Mouse (Mus musculus) adrenal gland, postnatal 10 days (tissue): ENCODE data around the gene Acsl5. TPM values are rescaled to one million over a fixed set of nuclear protein-coding genes. Genes with fewer than 3 reads are reported as not detected.

Experiments
- DNase-seq: peaks from one replicate; pipeline ENCODE4 v3.0.0; 2021; ENCODE audit warnings: mixed read lengths
- total RNA-seq, 2 experiments: library from RNA; stranded (reverse); gene quantifications; 2 replicates each; pipeline ENCODE4 v1.2.3; 2021

Acsl5 gene
- total RNA-seq, 2 experiments from 2014 or later: 89.8 to 143 TPM

GRCm38 (mm10) chr19:55332641-55333268 is 81.0 kb downstream of the Acsl5 start:
- peak; percentile 73 for DNase-seq

GRCm38 (mm10) chr19:55335881-55336280 is 84.1 kb downstream of the Acsl5 start:
- DNase-seq: no peak

- DNase-seq: no peak
Observed at GRCm38 (mm10) chr19:55336441-55336840, 84.7 kb downstream of the Acsl5 start.

- DNase-seq: no peak
Observed at GRCm38 (mm10) chr19:55337066-55337465, 85.3 kb downstream of the Acsl5 start.

- DNase-seq: no peak
Observed at GRCm38 (mm10) chr19:55337664-55338063, 85.9 kb downstream of the Acsl5 start.

GRCm38 (mm10) chr19:55340521-55340920 is 88.8 kb downstream of the Acsl5 start:
- DNase-seq: no peak

GRCm38 (mm10) chr19:55341377-55341776 is 89.6 kb downstream of the Acsl5 start:
- DNase-seq: no peak

- DNase-seq: no peak
Observed at GRCm38 (mm10) chr19:55342423-55342822, 90.7 kb downstream of the Acsl5 start.

- DNase-seq: no peak
Observed at GRCm38 (mm10) chr19:55343274-55343673, 91.5 kb downstream of the Acsl5 start.

Other genes starting within 250 kb of the Acsl5 start
- 100 to 1,000 TPM; 174 to 215 TPM for gene Gpam, start 124.7 kb upstream of the Acsl5 start, total RNA-seq
- under 1 TPM; 0.45 to 0.55 TPM for gene Tectb, start 71.2 kb upstream of the Acsl5 start, total RNA-seq
- gene Gucy2g, start 10.7 kb upstream of the Acsl5 start, total RNA-seq: not detected
- gene Zdhhc6, start 64.1 kb downstream of the Acsl5 start, total RNA-seq: 10 to 100 TPM; 37.9 to 38.8 TPM
- gene Vti1a, start 64.4 kb downstream of the Acsl5 start, total RNA-seq: 10 to 100 TPM; 27.6 to 33.0 TPM